Mouse (Mus musculus): Measurements from ENCODE around the gene Stxbp3. TPM values are rescaled to one million over a fixed set of nuclear protein-coding genes. Genes with fewer than 3 reads are reported as not detected.

Stxbp3 gene
- polyA plus RNA-seq, 2 experiments = 28.4 to 33.0 TPM

- H3K4me2 ChIP-seq (replicated peaks; ENCODE audit: low read depth, low read length, severe bottlenecking) = no peak overlapping the region
- TF ChIP-seq POLR2A (IDR thresholded peaks at IDR 0.05; ENCODE audit: borderline replicate concordance, extremely low read depth, insufficient read depth, insufficient read length) = no peak
- peak; percentile 67 for DNase-seq (ENCODE audit: low spot score)
- H3K4me1 ChIP-seq (ENCODE audit: control insufficient read depth, insufficient read depth, low read length) = peaks cover 39% of the 10 kb centered on the region
- WGBS = 62% methylated on average over 10 of the region's 10 CpGs
- no peak for ATAC-seq (ENCODE audit: low FRiP score, low read depth)
- no peak overlapping the region for H3K9ac ChIP-seq (ENCODE audit: low read depth, low read length, severe bottlenecking)
- no peak overlapping the region for H3K4me3 ChIP-seq (replicated peaks; ENCODE audit: low read length)
- H3K9me3 ChIP-seq (ENCODE audit: control insufficient read depth, low read length) = no peaks in the 10 kb centered on the region
- no peaks in the 10 kb centered on the region for H3K36me3 ChIP-seq (ENCODE audit: control insufficient read depth, insufficient read depth, low read length)
- no peaks in the 10 kb centered on the region for H3K27me3 ChIP-seq (ENCODE audit: control insufficient read depth, insufficient read depth, low read length)
- peak overlapping the region; percentile 62; the same call in 1 of the 2 replicates for H3K27ac ChIP-seq (replicated peaks; ENCODE audit: low read depth, low read length)
Measured at GRCm38 (mm10) chr3:108855864-108856263, 15.5 kb upstream of the Stxbp3 start.

- no peaks in the 10 kb centered on the region for H3K27me3 ChIP-seq (ENCODE audit: control insufficient read depth, insufficient read depth, low read length)
- H3K36me3 ChIP-seq (ENCODE audit: control insufficient read depth, insufficient read depth, low read length) = no peaks in the 10 kb centered on the region
- H3K4me2 ChIP-seq (replicated peaks; ENCODE audit: low read depth, low read length, severe bottlenecking) = no peak overlapping the region
- DNase-seq (ENCODE audit: low spot score) = peak; percentile 58
- no peak for TF ChIP-seq POLR2A (IDR thresholded peaks at IDR 0.05; ENCODE audit: borderline replicate concordance, extremely low read depth, insufficient read depth, insufficient read length)
- H3K27ac ChIP-seq (replicated peaks; ENCODE audit: low read depth, low read length) = peak overlapping the region; percentile 62; the same call in 1 of the 2 replicates
- H3K9ac ChIP-seq (ENCODE audit: low read depth, low read length, severe bottlenecking) = no peak overlapping the region
- no peaks in the 10 kb centered on the region for H3K9me3 ChIP-seq (ENCODE audit: control insufficient read depth, low read length)
- WGBS = 53% methylated on average over 12 of the region's 12 CpGs
- peak; percentile 23 for ATAC-seq (ENCODE audit: low FRiP score, low read depth)
- H3K4me1 ChIP-seq (ENCODE audit: control insufficient read depth, insufficient read depth, low read length) = peaks cover 39% of the 10 kb centered on the region
- no peak overlapping the region for H3K4me3 ChIP-seq (replicated peaks; ENCODE audit: low read length)
Measured at GRCm38 (mm10) chr3:108855371-108855770, 15.0 kb upstream of the Stxbp3 start.

DNA sequence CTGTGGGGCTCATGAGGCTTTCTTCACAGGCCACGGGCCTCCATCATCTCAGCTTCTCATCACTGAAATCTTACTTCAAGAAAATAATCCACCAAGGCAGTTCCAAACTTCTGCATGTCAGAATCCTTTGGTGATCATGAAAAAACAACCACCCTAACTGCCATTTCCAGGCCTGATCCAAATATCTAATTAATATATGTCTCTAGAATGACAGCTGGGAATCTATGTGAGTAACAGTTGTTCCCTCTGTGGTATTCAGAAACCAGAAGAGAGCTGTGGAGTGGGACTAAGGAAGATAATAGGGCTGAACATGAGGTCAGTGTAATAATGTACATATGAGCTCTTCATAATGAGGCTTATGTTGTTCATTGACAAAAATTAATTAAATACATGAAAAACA, 12.9 kb upstream of the Stxbp3 start:
- Histone ChIP-seq H3K9ac (ENCODE audit: low read depth, low read length, severe bottlenecking) (no peak overlapping the region), H3K36me3 (ENCODE audit: control insufficient read depth, insufficient read depth, low read length) (no peaks in the 10 kb centered on the region), H3K4me3 (replicated peaks; ENCODE audit: low read length) (no peak overlapping the region), H3K27ac (replicated peaks; ENCODE audit: low read depth, low read length) (no peak overlapping the region), H3K9me3 (ENCODE audit: control insufficient read depth, low read length) (no peaks in the 10 kb centered on the region), H3K4me1 (ENCODE audit: control insufficient read depth, insufficient read depth, low read length) (peaks cover 30% of the 10 kb centered on the region), H3K27me3 (ENCODE audit: control insufficient read depth, insufficient read depth, low read length) (no peaks in the 10 kb centered on the region), H3K4me2 (replicated peaks; ENCODE audit: low read depth, low read length, severe bottlenecking) (no peak overlapping the region)
- 75% methylated on average over 1 of the region's 1 CpGs for whole genome bisulfite sequencing
- DNase-seq (ENCODE audit: low spot score) (no peak), ATAC-seq (ENCODE audit: low FRiP score, low read depth) (no peak)
- no peak for TF ChIP-seq POLR2A (IDR thresholded peaks at IDR 0.05; ENCODE audit: borderline replicate concordance, extremely low read depth, insufficient read depth, insufficient read length)

DNA sequence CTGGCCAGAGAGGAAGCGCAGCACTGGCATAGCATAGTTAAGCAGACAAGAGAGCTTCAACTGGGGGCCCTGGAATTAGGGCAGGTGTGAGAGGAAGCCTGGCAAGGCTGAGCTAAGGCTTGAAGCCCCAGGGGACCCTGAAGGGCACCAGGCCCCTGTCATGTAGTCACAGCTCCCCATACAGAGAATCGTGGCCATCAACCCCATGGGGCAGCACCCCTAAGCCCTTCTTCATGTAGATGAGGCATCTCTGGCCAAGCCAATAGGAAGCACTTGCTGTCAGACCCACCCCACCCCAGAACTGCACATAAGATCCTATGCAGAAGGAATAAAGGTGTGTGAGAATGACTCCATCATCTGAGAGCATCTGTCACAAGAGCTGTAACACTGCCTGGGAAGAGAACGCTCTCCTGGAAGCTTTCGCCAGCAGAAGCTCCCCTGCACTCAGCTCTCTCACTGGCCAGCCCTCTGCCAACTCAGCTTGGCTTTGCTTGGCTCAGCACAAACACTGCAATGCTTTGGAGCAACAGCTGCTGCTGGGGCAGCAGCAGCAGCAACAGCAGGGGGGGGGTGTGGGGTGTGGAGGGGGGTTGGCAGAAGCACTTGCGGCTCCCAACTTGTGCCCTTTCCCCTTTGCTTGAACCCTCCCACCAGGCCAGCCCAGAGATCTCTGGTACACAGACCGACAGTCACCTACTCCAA, 11.8 kb upstream of the Stxbp3 start:
- Histone ChIP-seq H3K4me3 (replicated peaks; ENCODE audit: low read length) (no peak overlapping the region), H3K9ac (ENCODE audit: low read depth, low read length, severe bottlenecking) (no peak overlapping the region), H3K4me2 (replicated peaks; ENCODE audit: low read depth, low read length, severe bottlenecking) (no peak overlapping the region), H3K4me1 (ENCODE audit: control insufficient read depth, insufficient read depth, low read length) (peaks cover 23% of the 10 kb centered on the region), H3K36me3 (ENCODE audit: control insufficient read depth, insufficient read depth, low read length) (no peaks in the 10 kb centered on the region), H3K9me3 (ENCODE audit: control insufficient read depth, low read length) (no peaks in the 10 kb centered on the region), H3K27me3 (ENCODE audit: control insufficient read depth, insufficient read depth, low read length) (no peaks in the 10 kb centered on the region), H3K27ac (replicated peaks; ENCODE audit: low read depth, low read length) (no peak overlapping the region)
- WGBS = 59% methylated on average over 6 of the region's 6 CpGs
- ATAC-seq (ENCODE audit: low FRiP score, low read depth) (no peak), DNase-seq (ENCODE audit: low spot score) (peak; percentile 13)
- no peak for TF ChIP-seq POLR2A (IDR thresholded peaks at IDR 0.05; ENCODE audit: borderline replicate concordance, extremely low read depth, insufficient read depth, insufficient read length)

DNA sequence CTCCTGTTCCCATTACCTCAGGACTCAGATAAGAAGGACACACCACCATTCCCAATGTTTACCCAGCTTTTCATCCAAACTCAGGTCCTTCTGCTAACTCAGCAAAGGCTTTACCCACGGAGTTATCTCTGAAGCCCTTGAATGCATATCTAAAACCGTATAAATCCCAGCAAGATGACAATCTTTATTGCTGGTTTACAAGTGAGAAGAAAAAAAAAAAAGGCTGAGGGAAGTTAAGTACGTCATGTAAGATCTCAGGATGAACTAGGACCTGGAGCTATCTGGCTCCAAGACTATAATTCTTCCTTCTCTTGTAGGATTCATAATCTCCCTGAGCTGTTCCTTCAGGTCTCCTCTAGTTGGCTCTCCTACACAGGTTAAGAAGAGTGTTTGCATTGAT, 11.2 kb upstream of the Stxbp3 start:
- Histone ChIP-seq H3K9ac (ENCODE audit: low read depth, low read length, severe bottlenecking) (no peak overlapping the region), H3K4me2 (replicated peaks; ENCODE audit: low read depth, low read length, severe bottlenecking) (no peak overlapping the region), H3K27ac (replicated peaks; ENCODE audit: low read depth, low read length) (no peak overlapping the region), H3K4me1 (ENCODE audit: control insufficient read depth, insufficient read depth, low read length) (peaks cover 17% of the 10 kb centered on the region), H3K27me3 (ENCODE audit: control insufficient read depth, insufficient read depth, low read length) (no peaks in the 10 kb centered on the region), H3K9me3 (ENCODE audit: control insufficient read depth, low read length) (no peaks in the 10 kb centered on the region), H3K36me3 (ENCODE audit: control insufficient read depth, insufficient read depth, low read length) (no peaks in the 10 kb centered on the region), H3K4me3 (replicated peaks; ENCODE audit: low read length) (no peak overlapping the region)
- ATAC-seq (ENCODE audit: low FRiP score, low read depth) = no peak
- 65% methylated on average over 3 of the region's 3 CpGs for WGBS
- DNase-seq (ENCODE audit: low spot score) = no peak
- no peak for TF ChIP-seq POLR2A (IDR thresholded peaks at IDR 0.05; ENCODE audit: borderline replicate concordance, extremely low read depth, insufficient read depth, insufficient read length)
